8 mouse cellular contexts compared by ENCODE assay signal in genomic region chr6:49519053-49519452, GRCm38 (mm10).
DNase-seq lines count a peak whose midpoint lies in the region; ATAC-seq and TF ChIP-seq lines count a peak whose summit lies in the region.

No protein-coding gene starts in this region.

- H3K4me1 ChIP-seq in heart, adult 2 months (ENCODE audit: control insufficient read depth, insufficient read depth, low read length) = no peaks in the 10 kb centered on the region
- no peaks in the 10 kb centered on the region for H3K4me1 ChIP-seq in heart, embryonic 11.5 days (ENCODE audit: control insufficient read depth, insufficient read depth, low read length)
- no peaks in the 10 kb centered on the region for H3K4me1 ChIP-seq in bone marrow macrophage, adult 2 months (ENCODE audit: control insufficient read depth, insufficient read depth, low read length)
- H3K4me1 ChIP-seq in midbrain, embryonic 10.5 days = no peaks in the 10 kb centered on the region

- ATAC-seq in heart, embryonic 11.5 days (replicated peaks; ENCODE audit: insufficient number of reproducible peaks, low FRiP score, low TSS enrichment) = no peak

- no peak overlapping the region for H3K4me3 ChIP-seq in heart, adult 2 months
- H3K4me3 ChIP-seq in heart, embryonic 11.5 days (ENCODE audit: low read depth, low read length) = no peak overlapping the region
- no peak overlapping the region for H3K4me3 ChIP-seq in bone marrow macrophage, adult 2 months (ENCODE audit: insufficient read depth, low read length)
- H3K4me3 ChIP-seq in midbrain, embryonic 10.5 days = no peak overlapping the region

- intact Hi-C loops in heart, adult 2 months (cut with DNase I) = loop anchor here (1.0 to 10.0 kb wide), 4 partner anchors 232 to 1016 kb away; no protein-coding TSS in a partner anchor
- intact Hi-C loops in heart, postnatal 36 days (cut with DNase I) = loop anchor here (1.0 to 5.0 kb wide), 5 partner anchors 400 to 775 kb away; partner anchors contain the start of gene Mpp6

- no peaks in the 10 kb centered on the region for H3K9me3 ChIP-seq in heart, embryonic 11.5 days (replicated peaks; ENCODE audit: control insufficient read depth, low read length)
- no peaks in the 10 kb centered on the region for H3K9me3 ChIP-seq in midbrain, embryonic 10.5 days (replicated peaks)

- no peak for TF ChIP-seq EP300 in heart, adult 2 months (IDR thresholded peaks at IDR 0.05; ENCODE audit: insufficient read depth, low read depth, low read length)

- H3K4me2 ChIP-seq in heart, embryonic 11.5 days = no peak overlapping the region

- 0 out of 2 replicates have a peak, but pooled peaks cover 2% of the 10 kb centered on the region for H3K27me3 ChIP-seq in heart, adult 2 months (ENCODE audit: control insufficient read depth, insufficient read depth, low read length)
- no peaks in the 10 kb centered on the region for H3K27me3 ChIP-seq in heart, embryonic 11.5 days (ENCODE audit: control insufficient read depth, insufficient read depth, low read length)
- H3K27me3 ChIP-seq in midbrain, embryonic 10.5 days (ENCODE audit: low read depth, poor library complexity, severe bottlenecking) = no peaks in the 10 kb centered on the region

- no peak for TF ChIP-seq POLR2A in heart, adult 2 months (IDR thresholded peaks at IDR 0.05; ENCODE audit: insufficient read depth, low read depth, low read length)
- TF ChIP-seq POLR2A in bone marrow macrophage, adult 2 months (IDR thresholded peaks at IDR 0.05; ENCODE audit: borderline replicate concordance, low read depth, low read length) = no peak

- peak; percentile 84 for TF ChIP-seq CTCF in heart, adult 2 months (IDR thresholded peaks at IDR 0.05)
- TF ChIP-seq CTCF in bone marrow macrophage, adult 2 months (IDR thresholded peaks at IDR 0.05; ENCODE audit: low read depth, low read length) = peak; percentile 95

- no peaks in the 10 kb centered on the region for H3K36me3 ChIP-seq in heart, adult 2 months (ENCODE audit: control insufficient read depth, insufficient read depth, low read length)
- H3K36me3 ChIP-seq in heart, embryonic 11.5 days (ENCODE audit: control insufficient read depth, insufficient read depth, low read length) = no peaks in the 10 kb centered on the region
- H3K36me3 ChIP-seq in midbrain, embryonic 10.5 days = no peaks in the 10 kb centered on the region

- DNase-seq in heart, adult 2 months = peak; percentile 41 to 71
- peak; percentile 23 for DNase-seq in fibroblast of lung, adult 2 months (ENCODE audit: low read depth)
- peak; percentile 65 to 74 for DNase-seq in heart, postnatal 36 days
- peak; percentile 66 to 74 for DNase-seq in layer of hippocampus, postnatal 36 days
- peak; percentile 76 for DNase-seq in midbrain, embryonic 10.5 days (ENCODE audit: low spot score)
- peak; percentile 7 to 56 for DNase-seq in spleen, adult 18-20 months

- H3K79me2 ChIP-seq in heart, adult 2 months (replicated peaks; ENCODE audit: control insufficient read depth, insufficient read depth, low read length) = no peaks in the 10 kb centered on the region

- no peak overlapping the region for H3K27ac ChIP-seq in heart, adult 2 months
- no peak overlapping the region for H3K27ac ChIP-seq in heart, embryonic 11.5 days (ENCODE audit: low read depth, low read length)
- H3K27ac ChIP-seq in bone marrow macrophage, adult 2 months (ENCODE audit: insufficient read depth, low read depth, low read length) = no peak overlapping the region
- H3K27ac ChIP-seq in midbrain, embryonic 10.5 days (replicated peaks) = no peak overlapping the region

- 3% methylated on average over 6 of the region's 6 CpGs for WGBS in heart, adult 2 months
- 7% methylated on average over 6 of the region's 6 CpGs for WGBS in heart, embryonic 11.5 days (ENCODE audit: insufficient replicate concordance)
- 9% methylated on average over 6 of the region's 6 CpGs for WGBS in midbrain, embryonic 10.5 days

- no peak overlapping the region for H3K9ac ChIP-seq in heart, adult 2 months (ENCODE audit: low read depth, low read length)
- H3K9ac ChIP-seq in heart, embryonic 11.5 days (ENCODE audit: low read depth, low read length) = no peak overlapping the region

Comparison
In these comparisons a context has a peak if more than half of its experiments do, and no peak if none do; other contexts are left out.
1. DNase-seq: peak in every context shown above with its lines; median percentile 76 in midbrain, embryonic 10.5 days; 70 in layer of hippocampus, postnatal 36 days; 70 in heart, postnatal 36 days; 56 in heart, adult 2 months; 32 in spleen, adult 18-20 months; 23 in fibroblast of lung, adult 2 months.